Mouse (Mus musculus) G1E (cell line): ENCODE measurements around the gene Cd33. TPM values are rescaled to one million over a fixed set of nuclear protein-coding genes. Genes with fewer than 3 reads are reported as not detected.

Experiments
- ATAC-seq: 2 replicates; pipeline ENCODE4 v1.8.0; 2016; ENCODE audit warnings: mild to moderate bottlenecking; ENCODE audit not compliant: insufficient number of reproducible peaks, poor library complexity, low FRiP score, severe bottlenecking; ENCODE audit errors: extremely low read depth
- DNase-seq: peaks from one replicate; pipeline ENCODE4 v3.0.0; 2012; ENCODE audit warnings: low spot score
- H3K27me3 ChIP-seq: 2 replicates; pipeline ENCODE4 v1.6.1; 2012; ENCODE audit warnings: mild to moderate bottlenecking, low read length, inconsistent platforms; ENCODE audit not compliant: insufficient read depth
- H3K36me3 ChIP-seq: replicated peaks from 2 replicates; pipeline ENCODE3; 2012; ENCODE audit warnings: mild to moderate bottlenecking, inconsistent platforms
- H3K4me1 ChIP-seq: 2 replicates; pipeline ENCODE4 v1.6.1; 2012; ENCODE audit warnings: low read depth, low read length, inconsistent platforms, mixed read lengths; ENCODE audit not compliant: insufficient read depth
- H3K4me3 ChIP-seq: 2 replicates; pipeline ENCODE4 v1.5.1; 2012; ENCODE audit warnings: low read depth, mild to moderate bottlenecking, inconsistent platforms, low read length, moderate library complexity, mixed read lengths
- H3K9me3 ChIP-seq: replicated peaks from 2 replicates; pipeline ENCODE4 v1.6.1; 2012; ENCODE audit warnings: inconsistent platforms
- CTCF ChIP-seq: IDR thresholded peaks from 2 replicates; pipeline ENCODE4 v1.5.1; 2012; ENCODE audit warnings: low read depth, low read length, inconsistent platforms, mixed read lengths
- GATA1 ChIP-seq: IDR thresholded peaks from 2 replicates; pipeline ENCODE4 v1.6.1; 2012; ENCODE audit warnings: borderline replicate concordance, low read length, inconsistent platforms, mixed read lengths
- GATA2 ChIP-seq: IDR thresholded peaks from 2 replicates; pipeline ENCODE4 v1.6.1; 2012; ENCODE audit warnings: low read depth, low read length, inconsistent platforms, borderline replicate concordance
- POLR2AphosphoS5 ChIP-seq: IDR thresholded peaks from 2 replicates; pipeline ENCODE4 v1.6.1; 2012; ENCODE audit warnings: low read depth, low read length, inconsistent platforms; ENCODE audit not compliant: insufficient replicate concordance
- TAL1 ChIP-seq: conservative IDR thresholded peaks from 2 replicates; pipeline ENCODE4 v1.6.1; 2012; ENCODE audit warnings: low read depth, low read length, inconsistent platforms, mixed read lengths
- polyA plus RNA-seq: library from polyadenylated mRNA; stranded (reverse); fragments of >175 nt; gene quantifications from 2 replicates; pipeline ENCODE4 v1.2.3, GENCODE M21; 2012
- total RNA-seq, 2 experiments: library from RNA; stranded (forward) in 1 of 2; stranded (reverse) in 1 of 2; fragments of 200-1000 nt in 1 of 2; fragments of >200 nt in 1 of 2; fragmentation: Nextera tagmentation in 1 of 2; gene quantifications; 2 replicates each; pipeline ENCODE4 v1.2.3; 2014 to 2017

The Cd33 gene
- total and polyA plus RNA-seq, 3 experiments: 0.60 to 0.69 TPM; not detected in 1

GRCm38 (mm10) chr7:43548206-43548605, 4.0 kb upstream of the Cd33 start:
- Histone ChIP-seq H3K4me1 (no peaks in the 10 kb centered on the region), H3K27me3 (peaks cover 9% of the 10 kb centered on the region; the same call in 1 of the 2 replicates), H3K4me3 (no peak overlapping the region), H3K9me3 (no peaks in the 10 kb centered on the region), H3K36me3 (no peaks in the 10 kb centered on the region)
- TF ChIP-seq TAL1: no peak
- TF ChIP-seq GATA1: no peak
- TF ChIP-seq GATA2: no peak
- TF ChIP-seq POLR2AphosphoS5: no peak
- TF ChIP-seq CTCF: no peak
- DNase-seq: no peak
- no peak for ATAC-seq

GRCm38 (mm10) chr7:43547666-43548065, 3.4 kb upstream of the Cd33 start:
- ATAC-seq (no peak), DNase-seq (no peak)
- no peaks in the 10 kb centered on the region for H3K9me3 ChIP-seq
- H3K4me1 ChIP-seq: no peaks in the 10 kb centered on the region
- no peak for TF ChIP-seq GATA1
- no peak for TF ChIP-seq GATA2
- no peak for TF ChIP-seq POLR2AphosphoS5
- TF ChIP-seq TAL1: no peak
- TF ChIP-seq CTCF: no peak
- H3K36me3 ChIP-seq: no peaks in the 10 kb centered on the region
- H3K27me3 ChIP-seq: 0 out of 2 replicates have a peak, but pooled peaks cover 5% of the 10 kb centered on the region
- H3K4me3 ChIP-seq: no peak overlapping the region

- Histone ChIP-seq H3K4me3 (no peak overlapping the region), H3K36me3 (no peaks in the 10 kb centered on the region), H3K4me1 (no peaks in the 10 kb centered on the region), H3K27me3 (0 out of 2 replicates have a peak, but pooled peaks cover 5% of the 10 kb centered on the region), H3K9me3 (no peaks in the 10 kb centered on the region)
- ATAC-seq (no peak), DNase-seq (no peak)
- no peak for TF ChIP-seq TAL1
- TF ChIP-seq GATA2: no peak
- no peak for TF ChIP-seq POLR2AphosphoS5
- TF ChIP-seq GATA1: no peak
- TF ChIP-seq CTCF: no peak
Measured at GRCm38 (mm10) chr7:43545656-43546545, 1.7 kb upstream of the Cd33 start.

- ATAC-seq: no peak
Measured at GRCm38 (mm10) chr7:43538524-43538923, 5.7 kb downstream of the Cd33 start.

GRCm38 (mm10) chr7:43532936-43533505, 11.2 kb downstream of the Cd33 start:
- H3K4me3 ChIP-seq: no peak overlapping the region
- TF ChIP-seq GATA1: no peak
- TF ChIP-seq POLR2AphosphoS5: no peak
- no peak for TF ChIP-seq GATA2
- no peak for TF ChIP-seq CTCF
- no peak for TF ChIP-seq TAL1
- DNase-seq: no peak

More at GRCm38 (mm10) chr7:43538524-43538923, 5.7 kb downstream of the Cd33 start:
- H3K4me3 ChIP-seq: no peak overlapping the region
- no peaks in the 10 kb centered on the region for H3K4me1 ChIP-seq
- TF ChIP-seq POLR2AphosphoS5 (no peak), TAL1 (no peak), GATA1 (no peak), CTCF (no peak), GATA2 (no peak)
- no peaks in the 10 kb centered on the region for H3K27me3 ChIP-seq
- no peak for DNase-seq
- no peaks in the 10 kb centered on the region for H3K9me3 ChIP-seq
- no peaks in the 10 kb centered on the region for H3K36me3 ChIP-seq

GRCm38 (mm10) chr7:43530216-43530785, 13.9 kb downstream of the Cd33 start:
- TF ChIP-seq GATA1 (no peak), POLR2AphosphoS5 (no peak), GATA2 (no peak), CTCF (no peak), TAL1 (no peak)
- no peaks in the 10 kb centered on the region for H3K27me3 ChIP-seq
- no peak overlapping the region for H3K4me3 ChIP-seq
- no peaks in the 10 kb centered on the region for H3K9me3 ChIP-seq
- peaks cover 4% of the 10 kb centered on the region; the same call in 1 of the 2 replicates for H3K4me1 ChIP-seq
- no peak for DNase-seq
- ATAC-seq: no peak
- no peaks in the 10 kb centered on the region for H3K36me3 ChIP-seq

More at GRCm38 (mm10) chr7:43532936-43533505, 11.2 kb downstream of the Cd33 start:
- Histone ChIP-seq H3K36me3 (no peaks in the 10 kb centered on the region), H3K27me3 (no peaks in the 10 kb centered on the region), H3K9me3 (no peaks in the 10 kb centered on the region), H3K4me1 (peaks cover 4% of the 10 kb centered on the region; the same call in 1 of the 2 replicates)
- ATAC-seq: no peak
